Mouse (Mus musculus) heart, postnatal 0 days (tissue): ENCODE results near the gene Eid1.

Experiments
- CTCF ChIP-seq: IDR thresholded peaks from 2 replicates; pipeline ENCODE4 v1.5.1; 2016; ENCODE audit warnings: antibody characterized with exemption, control low read depth, low read depth
- EP300 ChIP-seq: IDR thresholded peaks from 2 replicates; pipeline ENCODE4 v1.6.1; 2016; ENCODE audit warnings: antibody characterized with exemption, low read depth

DNA sequence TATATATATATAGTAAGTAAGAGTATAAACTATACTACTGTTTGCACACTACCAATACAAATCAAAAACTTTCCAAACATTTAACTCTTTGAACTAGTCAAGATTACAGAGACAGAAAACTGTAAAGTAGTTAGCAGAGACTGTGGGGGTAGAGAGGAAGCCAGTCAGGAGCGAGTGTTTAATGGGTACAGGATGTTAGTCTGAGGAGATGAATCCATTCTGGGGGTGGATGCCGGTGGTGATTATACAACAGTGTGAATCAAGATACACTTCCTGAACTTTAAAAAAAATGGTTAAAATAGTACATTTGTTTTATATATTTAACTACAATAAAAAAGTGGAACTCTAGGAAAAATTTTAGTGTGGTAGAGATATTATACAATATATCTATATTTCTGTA is 19.1 kb downstream of the Eid1 start:
- TF ChIP-seq CTCF: no peak
- TF ChIP-seq EP300: no peak
